Mouse (Mus musculus): ENCODE results near the gene Eln. TPM values are rescaled to one million over a fixed set of nuclear protein-coding genes. Genes with fewer than 3 reads are reported as not detected.

The Eln gene
- polyA plus RNA-seq, 1 experiment from 2014 or later = 2.6 TPM

DNA sequence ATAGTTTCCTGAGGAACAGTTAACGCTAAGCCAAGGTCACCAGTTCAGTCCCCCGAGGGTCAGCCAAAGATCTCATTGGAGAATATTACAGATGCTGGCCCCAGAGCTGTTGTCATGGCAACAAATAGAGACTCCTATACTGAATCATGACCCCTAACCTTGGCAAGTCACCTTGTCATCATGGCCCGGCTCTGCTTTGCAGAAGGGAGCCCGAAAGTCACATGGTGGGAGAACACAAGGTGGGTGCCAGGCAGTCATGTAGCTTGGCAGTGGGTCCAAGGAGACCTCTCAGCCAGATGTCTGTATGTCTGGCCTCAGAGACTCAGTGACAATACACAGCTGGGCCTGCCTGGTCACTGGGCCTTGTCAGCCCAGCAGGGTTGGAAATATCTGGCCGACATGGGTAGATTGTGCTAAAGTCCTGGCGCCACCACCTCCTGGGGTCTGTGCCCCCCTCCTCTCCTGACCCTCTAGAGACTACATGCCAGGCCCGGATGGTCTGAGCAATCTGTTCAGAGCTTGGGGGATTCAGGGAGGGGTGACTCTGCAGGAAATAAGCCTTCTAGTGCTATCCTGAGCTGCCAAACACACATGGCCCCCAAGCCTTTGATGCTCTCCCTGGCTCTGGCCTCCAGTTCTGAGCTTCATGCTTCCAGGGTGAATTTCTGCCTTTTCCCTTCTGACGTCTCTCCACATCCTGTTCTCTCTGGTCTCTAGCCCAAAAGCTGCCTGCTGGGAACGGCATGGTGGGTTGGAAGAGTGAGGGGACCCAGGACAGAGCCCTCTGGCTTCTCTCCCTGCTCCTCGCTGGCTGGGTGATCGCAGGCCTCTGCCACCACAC lies 6.4 kb downstream of the Eln start:
- Histone ChIP-seq H3K27ac (no peak overlapping the region), H3K36me3 (no peaks in the 10 kb centered on the region), H3K4me1 (peaks cover 8% of the 10 kb centered on the region; the same call in 1 of the 2 replicates), H3K4me3 (no peak overlapping the region), H3K4me2 (no peak overlapping the region), H3K9me3 (replicated peaks) (no peaks in the 10 kb centered on the region), H3K9ac (no peak overlapping the region), H3K27me3 (replicated peaks) (peaks cover 33% of the 10 kb centered on the region)
- ATAC-seq = no peak
- WGBS (ENCODE audit: insufficient replicate concordance) = 53% methylated on average over 11 of the region's 11 CpGs

DNA sequence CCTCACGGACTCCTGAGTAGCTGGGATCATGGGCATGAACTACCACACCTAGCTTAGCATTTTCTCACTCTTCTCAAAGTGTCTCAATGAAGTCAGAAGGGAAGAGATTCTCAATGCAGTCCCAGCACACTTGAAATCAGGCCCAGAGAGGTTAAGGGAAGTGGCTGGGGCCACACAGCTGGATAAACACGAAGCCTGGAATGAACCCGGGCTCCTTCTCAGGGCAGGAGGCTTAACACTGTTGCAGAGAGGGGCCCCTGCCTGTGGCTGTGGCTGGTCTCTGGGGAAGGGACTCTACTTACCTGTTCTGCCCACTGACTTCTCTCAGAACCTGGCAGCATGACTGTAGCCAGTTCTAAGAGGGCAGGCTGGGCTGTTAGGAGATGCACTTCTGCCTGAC lies 7.2 kb downstream of the Eln start:
- no peak overlapping the region for H3K4me3 ChIP-seq
- H3K36me3 ChIP-seq = no peaks in the 10 kb centered on the region
- WGBS (ENCODE audit: insufficient replicate concordance) = 39% methylated on average over 3 of the region's 3 CpGs
- H3K9me3 ChIP-seq (replicated peaks) = no peaks in the 10 kb centered on the region
- H3K27me3 ChIP-seq (replicated peaks) = peaks cover 25% of the 10 kb centered on the region
- no peak overlapping the region for H3K4me2 ChIP-seq
- H3K27ac ChIP-seq = no peak overlapping the region
- ATAC-seq = no peak
- peaks cover 8% of the 10 kb centered on the region; the same call in 1 of the 2 replicates for H3K4me1 ChIP-seq
- H3K9ac ChIP-seq = no peak overlapping the region

GRCm38 (mm10) chr5:134734920-134735319 lies 12.2 kb downstream of the Eln start:
- Histone ChIP-seq H3K9me3 (replicated peaks) (no peaks in the 10 kb centered on the region), H3K9ac (no peak overlapping the region), H3K36me3 (no peaks in the 10 kb centered on the region), H3K4me3 (no peak overlapping the region), H3K27ac (no peak overlapping the region), H3K4me2 (no peak overlapping the region), H3K27me3 (replicated peaks) (no peaks in the 10 kb centered on the region), H3K4me1 (no peaks in the 10 kb centered on the region)
- WGBS (ENCODE audit: insufficient replicate concordance) = 66% methylated on average over 2 of the region's 2 CpGs
- no peak for ATAC-seq

DNA sequence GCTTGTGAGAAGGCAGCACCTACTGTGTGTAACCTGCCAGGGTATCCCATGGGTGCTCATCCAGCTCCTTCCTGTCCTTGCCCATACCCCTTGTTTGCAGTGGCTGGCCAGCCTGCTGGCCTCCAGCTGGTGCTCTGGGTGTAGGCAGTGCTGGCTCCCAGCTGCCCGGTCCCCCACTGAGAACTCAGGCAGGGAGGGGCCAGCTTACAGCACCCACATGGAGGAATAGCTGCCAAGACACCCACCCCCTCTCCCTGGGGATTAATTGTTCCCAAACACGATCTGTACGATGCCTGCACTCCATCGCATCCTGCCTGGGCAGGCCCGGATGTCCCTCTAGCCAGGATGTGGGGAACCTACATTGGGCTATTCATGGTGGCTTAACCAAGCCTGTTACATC lies 13.1 kb downstream of the Eln start:
- no peak for ATAC-seq
- no peak overlapping the region for H3K4me2 ChIP-seq
- H3K4me1 ChIP-seq = no peaks in the 10 kb centered on the region
- H3K4me3 ChIP-seq = no peak overlapping the region
- no peaks in the 10 kb centered on the region for H3K27me3 ChIP-seq (replicated peaks)
- no peak overlapping the region for H3K9ac ChIP-seq
- no peak overlapping the region for H3K27ac ChIP-seq
- 64% methylated on average over 5 of the region's 5 CpGs for WGBS (ENCODE audit: insufficient replicate concordance)
- no peaks in the 10 kb centered on the region for H3K36me3 ChIP-seq
- no peaks in the 10 kb centered on the region for H3K9me3 ChIP-seq (replicated peaks)

DNA sequence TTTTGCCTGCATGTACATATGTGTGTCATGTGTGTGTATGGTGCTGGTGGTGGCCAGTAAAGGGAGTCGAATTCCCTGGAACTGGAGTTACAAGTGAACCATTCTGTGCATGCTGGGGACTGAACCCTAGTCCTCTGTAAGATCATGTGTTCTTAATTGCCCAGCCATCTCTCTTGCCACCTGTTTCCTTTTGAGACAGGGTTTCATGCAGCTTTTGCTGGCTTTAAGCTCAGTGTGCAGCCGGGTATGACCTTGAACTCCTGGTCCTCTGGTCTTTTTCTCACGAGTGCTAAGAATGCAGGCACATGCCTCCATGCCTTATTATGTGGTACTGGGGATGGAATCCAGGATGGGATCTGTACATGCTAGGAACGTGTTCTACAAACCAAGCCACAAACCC lies 13.9 kb downstream of the Eln start:
- no peak overlapping the region for H3K4me2 ChIP-seq
- 57% methylated on average over 4 of the region's 4 CpGs for WGBS (ENCODE audit: insufficient replicate concordance)

GRCm38 (mm10) chr5:134729124-134729523 lies 18.0 kb downstream of the Eln start:
- Histone ChIP-seq H3K4me2 (no peak overlapping the region), H3K4me3 (no peak overlapping the region), H3K4me1 (no peaks in the 10 kb centered on the region), H3K27ac (no peak overlapping the region), H3K9me3 (replicated peaks) (no peaks in the 10 kb centered on the region), H3K36me3 (no peaks in the 10 kb centered on the region), H3K9ac (no peak overlapping the region), H3K27me3 (replicated peaks) (no peaks in the 10 kb centered on the region)
- no peak for ATAC-seq
- 74% methylated on average over 12 of the region's 12 CpGs for WGBS (ENCODE audit: insufficient replicate concordance)

More for the DNA sequence above, 13.9 kb downstream of the Eln start:
- Histone ChIP-seq H3K36me3 (no peaks in the 10 kb centered on the region), H3K27me3 (replicated peaks) (no peaks in the 10 kb centered on the region), H3K27ac (no peak overlapping the region), H3K4me3 (no peak overlapping the region), H3K9ac (no peak overlapping the region), H3K9me3 (replicated peaks) (no peaks in the 10 kb centered on the region), H3K4me1 (no peaks in the 10 kb centered on the region)
- no peak for ATAC-seq

- ATAC-seq = no peak
- H3K4me2 ChIP-seq = no peak overlapping the region
- no peaks in the 10 kb centered on the region for H3K36me3 ChIP-seq
- H3K4me1 ChIP-seq = no peaks in the 10 kb centered on the region
- H3K27ac ChIP-seq = no peak overlapping the region
- H3K4me3 ChIP-seq = no peak overlapping the region
- no peaks in the 10 kb centered on the region for H3K27me3 ChIP-seq (replicated peaks)
- H3K9ac ChIP-seq = no peak overlapping the region
- H3K9me3 ChIP-seq (replicated peaks) = no peaks in the 10 kb centered on the region
- WGBS (ENCODE audit: insufficient replicate concordance) = 67% methylated on average over 3 of the region's 3 CpGs
Observed at GRCm38 (mm10) chr5:134728535-134728934, 18.6 kb downstream of the Eln start.

- Histone ChIP-seq H3K9me3 (replicated peaks) (no peaks in the 10 kb centered on the region), H3K4me2 (no peak overlapping the region), H3K27ac (no peak overlapping the region), H3K27me3 (replicated peaks) (no peaks in the 10 kb centered on the region), H3K4me1 (no peaks in the 10 kb centered on the region), H3K36me3 (no peaks in the 10 kb centered on the region), H3K9ac (no peak overlapping the region), H3K4me3 (no peak overlapping the region)
- 55% methylated on average over 8 of the region's 8 CpGs for WGBS (ENCODE audit: insufficient replicate concordance)
- ATAC-seq = no peak
Observed at GRCm38 (mm10) chr5:134727001-134727639, 20.0 kb downstream of the Eln start.

GRCm38 (mm10) chr5:134725299-134725698 lies 21.8 kb downstream of the Eln start:
- Histone ChIP-seq H3K4me3 (no peak overlapping the region), H3K27me3 (replicated peaks) (no peaks in the 10 kb centered on the region), H3K4me1 (no peaks in the 10 kb centered on the region), H3K9ac (no peak overlapping the region), H3K27ac (no peak overlapping the region), H3K9me3 (replicated peaks) (no peaks in the 10 kb centered on the region), H3K36me3 (no peaks in the 10 kb centered on the region), H3K4me2 (no peak overlapping the region)
- ATAC-seq = no peak
- 57% methylated on average over 4 of the region's 4 CpGs for WGBS (ENCODE audit: insufficient replicate concordance)

GRCm38 (mm10) chr5:134720058-134720457 lies 27.1 kb downstream of the Eln start:
- WGBS (ENCODE audit: insufficient replicate concordance) = 41% methylated on average over 4 of the region's 4 CpGs
- Histone ChIP-seq H3K27me3 (replicated peaks) (no peaks in the 10 kb centered on the region), H3K4me2 (no peak overlapping the region), H3K27ac (no peak overlapping the region), H3K9ac (no peak overlapping the region), H3K4me1 (no peaks in the 10 kb centered on the region), H3K36me3 (no peaks in the 10 kb centered on the region), H3K4me3 (no peak overlapping the region), H3K9me3 (replicated peaks) (no peaks in the 10 kb centered on the region)
- no peak for ATAC-seq

GRCm38 (mm10) chr5:134711076-134711475 lies 36.0 kb downstream of the Eln start:
- 0 out of 2 replicates have a peak, but pooled peaks cover 11% of the 10 kb centered on the region for H3K27me3 ChIP-seq (replicated peaks)
- WGBS (ENCODE audit: insufficient replicate concordance) = 42% methylated on average over 7 of the region's 7 CpGs
- no peak overlapping the region for H3K4me3 ChIP-seq
- no peaks in the 10 kb centered on the region for H3K9me3 ChIP-seq (replicated peaks)
- H3K4me1 ChIP-seq = no peaks in the 10 kb centered on the region
- H3K4me2 ChIP-seq = no peak overlapping the region
- ATAC-seq = no peak
- H3K27ac ChIP-seq = no peak overlapping the region
- no peaks in the 10 kb centered on the region for H3K36me3 ChIP-seq
- H3K9ac ChIP-seq = no peak overlapping the region

DNA sequence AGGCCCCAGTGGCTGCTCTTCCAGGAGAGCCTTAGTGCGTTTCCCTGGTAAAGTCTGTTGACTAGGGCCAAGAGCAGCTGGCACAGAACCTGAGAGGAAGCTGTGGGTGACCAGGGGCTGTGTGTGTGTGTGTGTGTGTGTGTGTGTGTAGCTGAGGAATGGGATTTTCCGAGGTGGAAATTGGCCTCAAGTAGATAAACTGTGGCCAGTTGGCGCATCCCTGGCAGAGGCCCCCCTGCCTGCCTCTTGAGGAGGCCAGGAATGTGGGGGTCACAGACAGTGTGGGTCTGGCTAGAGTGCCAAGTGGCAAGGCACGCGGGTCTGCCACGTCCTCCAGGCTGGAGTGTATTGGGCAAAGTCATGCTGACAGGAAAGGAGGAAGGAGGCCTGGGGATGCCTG lies 37.8 kb downstream of the Eln start:
- Histone ChIP-seq H3K4me1 (no peaks in the 10 kb centered on the region), H3K27me3 (replicated peaks) (0 out of 2 replicates have a peak, but pooled peaks cover 11% of the 10 kb centered on the region), H3K36me3 (no peaks in the 10 kb centered on the region), H3K27ac (no peak overlapping the region), H3K9ac (no peak overlapping the region), H3K4me3 (no peak overlapping the region), H3K9me3 (replicated peaks) (no peaks in the 10 kb centered on the region), H3K4me2 (no peak overlapping the region)
- no peak for ATAC-seq
- WGBS (ENCODE audit: insufficient replicate concordance) = 47% methylated on average over 6 of the region's 6 CpGs
